Mouse (Mus musculus) spleen, postnatal 14 days (tissue): Measurements from ENCODE around the gene Itih3.

Source experiments
- DNase-seq, 2 experiments: peaks; one replicate each; pipeline ENCODE4 v3.0.0; 2021 to 2022; ENCODE audit warnings: low spot score in 2 of 2

The Itih3 gene

DNA sequence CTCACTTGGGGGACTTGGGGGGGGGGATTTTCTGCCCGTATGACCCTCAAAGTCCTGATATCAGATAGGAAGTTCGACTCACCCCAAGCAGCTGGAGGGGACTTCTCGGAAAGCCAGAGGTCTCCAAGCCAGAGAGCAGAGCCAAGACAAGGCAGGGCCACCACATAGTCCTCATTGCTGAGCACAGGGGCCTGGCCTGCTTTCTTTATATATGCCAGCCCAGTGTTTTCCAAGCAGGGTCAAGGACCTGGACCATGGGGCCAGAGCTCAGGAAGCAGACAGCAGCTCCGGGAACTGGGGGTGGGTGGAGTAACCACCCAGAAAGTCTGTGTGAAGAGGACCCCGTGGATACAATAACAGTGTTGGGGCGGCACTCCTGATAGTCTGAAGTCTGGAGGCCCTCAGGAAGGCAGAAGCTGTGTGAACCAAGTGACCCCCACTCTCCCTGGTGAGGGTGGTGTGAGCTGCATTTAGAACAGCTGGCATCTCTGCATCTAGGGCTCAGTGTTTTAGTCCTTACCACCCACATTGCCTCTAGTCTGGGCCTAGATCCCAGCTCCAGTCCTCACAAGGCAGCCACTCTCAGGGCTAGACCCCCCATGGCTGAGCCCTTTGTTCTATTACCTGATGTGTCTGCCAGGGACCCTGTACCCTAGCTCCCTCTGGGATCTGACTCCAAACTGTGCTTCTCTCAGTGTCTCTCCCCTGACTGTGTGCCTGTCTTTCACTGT, at the start of gene Itih3:
Gene Itih3, minus strand, starts transcription at position 386 of the 731 bp plus-strand sequence.
- no peak for DNase-seq

DNA sequence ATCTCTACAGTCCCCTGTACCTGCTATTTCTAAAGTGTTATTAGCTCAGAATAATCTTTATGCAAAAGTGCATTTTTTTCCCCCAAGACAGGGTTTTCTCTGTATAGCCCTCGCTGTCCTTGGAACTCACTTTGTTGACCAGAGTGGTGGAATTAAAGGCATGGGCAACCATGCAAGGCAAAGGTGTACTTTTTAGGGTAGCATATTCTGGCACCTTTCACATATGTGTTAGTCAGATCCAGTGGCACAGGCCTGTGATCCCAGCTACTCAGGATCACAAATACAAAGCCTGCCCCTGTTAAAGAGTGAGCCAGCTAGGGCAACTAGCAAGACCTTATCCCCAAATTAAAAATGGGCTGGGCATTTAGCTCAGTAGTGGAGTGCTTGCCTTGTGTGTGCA, 36.8 kb upstream of the Itih3 start:
- DNase-seq: no peak

DNA sequence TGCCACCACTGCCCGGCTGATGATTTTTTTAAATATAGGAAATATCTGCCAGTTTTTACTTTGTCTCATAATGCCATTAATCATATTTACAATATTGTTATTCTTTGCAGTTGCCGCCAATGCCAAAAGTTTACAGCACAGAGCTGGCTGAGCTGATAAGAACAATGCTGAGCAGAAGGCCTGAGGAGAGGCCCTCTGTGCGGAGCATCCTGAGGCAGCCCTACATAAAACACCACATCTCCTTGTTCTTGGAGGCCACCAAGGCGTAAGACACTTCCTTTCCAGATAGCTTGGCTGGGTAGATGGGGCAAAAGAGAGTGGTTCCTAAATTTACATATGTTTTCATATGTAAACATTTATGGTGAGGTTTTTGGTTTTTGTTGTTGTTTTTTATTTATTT, 35.5 kb upstream of the Itih3 start:
- no peak for DNase-seq

DNA sequence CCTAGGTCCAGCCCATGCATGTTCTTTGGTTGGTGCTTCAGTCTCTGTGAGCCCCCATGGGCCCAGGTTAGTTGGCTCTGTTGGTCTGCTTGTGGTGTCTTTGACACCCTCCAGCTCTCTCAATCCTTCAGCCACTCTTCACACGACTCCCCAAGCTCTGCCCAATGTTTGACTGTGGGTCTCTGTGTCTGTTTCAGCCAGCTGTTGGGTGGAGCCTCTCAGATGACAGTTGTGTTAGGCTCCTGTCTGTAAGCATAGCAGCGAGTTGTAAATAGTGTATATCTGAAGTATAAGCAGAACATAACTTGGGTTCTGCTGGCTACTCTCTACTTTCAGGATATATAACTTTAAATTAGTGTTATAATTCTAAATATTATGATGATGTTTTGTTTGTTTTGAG, 35.0 kb upstream of the Itih3 start:
- DNase-seq: no peak

DNA sequence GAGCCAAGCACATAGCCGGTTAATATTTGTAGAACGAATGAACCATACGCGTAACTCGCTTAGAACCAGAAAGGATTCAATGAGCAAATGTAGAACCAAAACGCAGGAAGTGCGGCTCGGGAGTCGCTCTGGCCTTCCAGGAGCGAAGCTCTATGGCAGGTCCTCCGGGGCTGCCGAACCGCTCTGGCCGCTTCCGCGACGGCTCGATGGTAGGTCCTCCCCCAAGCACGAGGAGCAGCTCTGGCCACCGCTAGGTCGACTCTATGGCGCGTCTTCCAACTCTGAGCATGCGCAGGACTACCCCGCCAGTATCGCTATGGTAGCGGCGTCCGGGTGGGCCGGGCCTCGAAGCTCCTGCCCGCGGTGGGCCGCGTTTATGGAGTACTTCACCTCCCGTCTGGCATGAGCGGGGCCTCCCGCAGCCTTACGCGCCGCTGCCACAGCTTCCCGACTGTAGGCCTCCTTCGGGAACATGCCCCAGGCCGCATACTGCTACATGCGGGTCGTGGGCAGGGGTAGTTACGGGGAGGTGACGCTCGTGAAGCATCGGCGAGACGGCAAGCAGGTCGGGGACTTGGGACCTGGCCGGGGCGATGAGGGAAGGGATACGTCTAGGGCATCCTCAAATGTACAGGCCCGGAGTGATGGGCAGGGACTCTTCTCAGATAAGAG, 27.7 kb upstream of the Itih3 start, which contains the start of gene Nek4:
Gene Nek4, plus strand, starts transcription at position 224 of the 672 bp plus-strand sequence.
- DNase-seq: peak; percentile 93 to 95

DNA sequence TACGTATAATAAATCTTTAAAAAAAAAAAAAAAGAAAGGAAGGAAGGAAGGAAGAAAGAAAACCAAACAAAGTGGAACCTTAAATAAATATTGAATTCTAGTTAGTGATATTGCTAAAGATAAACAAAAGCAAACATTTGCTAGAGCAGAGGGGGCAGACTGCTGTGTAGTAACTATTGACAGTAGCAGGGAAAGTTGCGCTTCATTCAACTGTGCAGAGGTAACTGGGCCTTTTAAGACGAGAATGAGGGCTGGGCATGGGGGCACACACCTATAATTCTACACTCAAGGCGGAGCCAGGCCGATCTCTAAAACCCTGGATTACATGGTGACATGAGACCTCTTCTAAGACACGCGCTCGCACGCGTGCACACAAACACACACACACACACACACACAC, 26.4 kb upstream of the Itih3 start:
- DNase-seq: no peak

DNA sequence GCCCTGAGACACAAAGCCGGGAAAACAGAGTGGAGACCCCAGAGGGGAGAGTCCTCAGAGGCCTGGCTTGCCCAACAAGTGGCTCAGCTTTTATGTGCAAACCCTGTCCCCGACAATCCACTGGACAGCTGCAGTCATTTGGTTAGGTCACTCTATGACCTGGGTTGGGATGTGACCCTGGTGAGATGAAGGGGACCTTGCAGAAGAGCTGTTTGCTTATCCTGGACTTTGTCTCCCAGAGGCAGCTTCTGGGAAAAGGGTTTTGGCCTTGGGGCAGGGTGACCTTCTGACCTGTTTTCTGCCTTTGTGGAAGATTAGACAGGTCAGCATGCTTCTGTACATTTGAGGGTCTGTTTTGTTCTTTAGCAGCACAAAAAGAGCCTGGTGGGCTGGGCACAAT, 21.2 kb upstream of the Itih3 start:
- DNase-seq: no peak

DNA sequence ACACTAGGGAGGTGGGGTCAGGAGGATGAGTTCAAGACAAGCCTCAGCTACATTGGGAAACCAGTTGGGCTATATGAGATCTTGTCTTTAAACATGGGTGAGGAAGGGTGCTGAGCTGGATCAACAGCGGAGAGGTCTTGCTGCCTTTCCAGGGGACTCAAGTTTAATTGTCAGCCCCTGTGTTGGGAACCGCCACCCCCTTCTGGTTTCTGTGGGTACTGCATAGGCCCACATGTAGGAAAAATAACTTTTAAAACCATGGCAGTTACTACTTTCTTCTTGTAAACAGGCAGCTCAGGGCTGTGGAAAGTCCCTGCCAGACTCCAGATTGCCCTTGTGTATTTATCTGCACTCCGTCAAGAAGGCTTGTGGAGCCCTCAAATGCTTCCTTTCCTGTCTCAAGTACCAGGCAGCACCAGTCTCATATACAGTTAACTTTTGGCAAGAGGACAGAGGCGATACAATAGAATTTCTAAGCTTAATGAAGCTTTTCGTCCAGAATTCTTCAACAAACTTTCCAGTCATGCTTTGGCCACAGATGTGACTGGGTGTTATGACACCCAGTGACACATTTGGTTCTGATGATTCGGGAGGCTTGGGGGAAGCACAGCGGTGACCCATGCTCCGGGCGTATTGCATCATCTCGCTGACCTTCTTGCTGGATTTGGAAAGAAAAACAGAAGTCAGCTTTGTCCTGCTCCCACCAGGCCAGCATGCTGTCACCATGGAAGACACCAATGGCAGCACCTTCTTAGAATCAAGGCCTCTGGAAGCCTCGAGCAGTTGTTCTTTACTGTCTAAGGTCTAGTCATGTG, 20.5 kb upstream of the Itih3 start:
- peak in 1 of 2 experiments; percentile 50 for DNase-seq

DNA sequence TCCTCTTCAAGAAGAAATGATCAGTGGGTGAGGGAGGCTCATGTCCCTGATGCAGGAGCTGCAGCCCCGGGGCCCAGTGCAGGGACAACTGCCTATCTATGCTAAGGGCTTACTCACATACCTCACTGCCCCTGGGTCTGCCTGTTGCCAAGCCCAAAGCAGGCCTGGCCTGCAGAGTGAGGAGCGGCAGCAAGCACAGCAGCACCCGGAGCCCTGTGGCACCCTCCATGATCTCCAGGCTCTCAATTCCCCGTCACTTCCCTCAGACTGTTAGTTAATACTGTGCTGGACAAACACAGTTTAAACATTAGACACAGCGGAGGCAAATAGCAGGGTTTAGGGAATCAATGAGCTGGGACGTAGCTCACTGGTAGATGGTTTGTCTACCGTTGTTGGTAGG, 19.5 kb upstream of the Itih3 start, which contains the start of gene Itih1:
Gene Itih1, minus strand, starts transcription at position 252 of the 400 bp plus-strand sequence.
- DNase-seq: no peak

DNA sequence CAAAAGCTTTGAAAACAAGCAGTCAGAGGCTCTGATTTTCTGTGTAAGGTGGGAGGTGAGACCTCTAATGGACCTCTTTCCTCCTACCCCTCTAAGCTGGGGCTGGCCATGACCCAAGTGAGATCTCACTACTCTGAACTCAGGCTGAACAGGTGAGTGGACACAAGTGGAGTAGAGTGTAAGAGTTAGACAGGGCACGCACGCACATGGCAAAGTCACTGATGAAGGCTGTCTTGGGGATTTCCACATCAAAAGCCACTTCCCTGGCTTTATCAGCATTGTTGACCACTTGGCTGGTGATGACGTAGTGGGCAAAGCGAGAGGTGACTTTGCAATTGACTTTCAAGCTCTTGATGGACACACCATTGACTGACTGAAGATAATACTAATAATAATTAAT, 18.7 kb upstream of the Itih3 start:
- no peak for DNase-seq

DNA sequence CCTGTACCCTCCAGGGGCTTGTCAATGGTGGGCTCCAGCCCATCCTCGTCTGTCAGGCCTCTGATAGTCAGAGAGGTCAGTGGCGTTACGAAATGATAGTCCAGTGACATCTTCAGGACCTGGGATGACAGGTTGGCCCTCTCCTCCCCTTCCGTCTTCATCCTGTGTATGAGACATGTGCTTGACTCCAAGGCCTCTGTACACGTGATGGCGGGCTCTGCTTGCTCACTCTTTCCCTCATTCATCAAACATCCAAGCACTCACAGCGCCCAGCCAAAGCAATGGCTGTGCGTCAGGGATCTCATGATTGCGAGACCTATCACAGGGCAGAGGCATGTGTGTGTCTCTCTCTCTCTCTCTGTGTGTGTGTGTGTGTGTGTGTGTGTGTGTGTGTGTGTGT, 9.8 kb upstream of the Itih3 start:
- no peak for DNase-seq

DNA sequence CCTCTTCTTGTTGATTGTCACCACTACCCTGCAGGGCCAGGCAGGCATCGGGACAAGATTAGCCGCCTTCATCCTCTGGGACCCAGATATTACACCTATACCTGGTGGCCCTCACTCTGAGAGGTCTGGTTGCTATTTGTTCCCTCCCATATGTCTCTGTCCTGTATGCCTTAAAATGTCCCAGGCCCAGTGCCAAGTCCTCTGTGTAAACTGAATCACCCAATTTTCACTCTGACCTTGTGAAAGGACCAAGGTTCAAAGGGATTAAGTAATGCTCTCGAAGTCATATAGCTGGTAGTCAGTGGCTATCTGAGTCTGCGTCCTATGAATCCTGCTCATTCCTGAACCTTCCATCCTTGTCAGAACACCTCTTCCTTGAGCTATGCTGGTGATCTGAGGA, 6.8 kb upstream of the Itih3 start:
- DNase-seq: no peak

DNA sequence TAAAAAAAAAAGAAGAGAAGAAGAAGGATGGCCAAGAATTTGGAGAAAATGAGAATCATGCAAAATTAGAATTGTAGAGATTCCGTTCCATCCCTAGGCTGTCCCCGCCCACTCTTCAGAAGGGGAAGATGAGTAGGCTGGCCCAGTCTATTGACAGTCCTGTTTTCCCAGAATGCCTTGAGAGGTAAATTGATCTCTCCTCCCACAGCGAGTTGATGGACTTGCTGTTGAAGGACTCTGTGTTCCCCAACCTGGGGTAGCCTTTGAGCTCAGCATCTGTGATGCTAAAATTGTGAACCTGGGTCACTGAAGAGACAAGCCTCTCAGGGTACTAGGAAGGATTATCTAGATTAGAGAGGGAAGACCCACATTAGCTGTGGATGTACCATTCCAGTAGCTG, 1.9 kb upstream of the Itih3 start:
- no peak for DNase-seq

DNA sequence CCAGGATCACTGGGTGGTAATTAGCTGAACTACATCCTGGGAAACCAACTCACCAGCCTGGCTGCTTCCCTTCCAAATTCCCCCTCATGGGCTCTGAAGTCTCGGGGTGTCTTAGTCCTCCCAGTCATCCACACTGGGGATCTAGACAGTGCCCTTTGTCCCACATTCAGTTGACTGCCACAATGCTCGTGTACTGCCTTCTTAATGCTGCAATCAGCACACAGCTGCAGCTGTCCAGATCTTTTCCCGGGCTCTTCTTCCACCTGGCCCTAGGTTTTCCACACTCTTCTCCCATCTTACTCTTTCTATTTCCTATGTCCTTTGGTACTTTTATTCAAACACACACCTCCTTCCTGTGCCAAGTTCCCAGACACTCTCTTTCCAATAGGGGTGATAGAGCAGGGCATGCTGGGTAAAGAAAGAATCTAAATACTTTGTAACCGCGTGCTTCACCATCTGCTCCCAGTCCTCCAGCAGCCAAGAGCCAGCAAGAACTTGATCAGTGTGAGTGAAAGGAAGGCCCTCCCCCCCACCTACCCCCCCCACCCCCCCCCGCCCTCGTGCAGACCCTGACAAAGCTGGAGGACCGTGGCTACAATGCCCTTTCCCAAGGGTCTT, 1.4 kb downstream of the Itih3 start:
- no peak for DNase-seq

DNA sequence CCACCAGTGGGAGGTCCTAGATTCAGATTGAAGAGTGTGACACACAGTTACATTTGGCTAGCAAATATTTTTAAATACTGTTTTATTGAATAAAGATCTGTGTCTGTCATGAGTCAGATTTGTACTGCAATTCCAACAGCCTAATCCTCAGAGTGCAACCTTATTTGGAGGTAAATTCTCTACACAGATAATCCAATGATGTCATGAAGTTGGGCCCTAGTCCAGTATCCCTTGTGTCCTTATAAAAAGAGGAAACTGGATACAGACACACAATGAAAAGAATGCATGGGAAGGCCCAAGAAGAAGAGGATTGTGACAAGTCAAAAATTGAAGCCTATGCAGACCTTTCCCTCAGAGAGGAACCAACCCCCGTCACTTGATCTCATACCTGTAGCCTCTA, 7.0 kb downstream of the Itih3 start:
- DNase-seq: no peak

DNA sequence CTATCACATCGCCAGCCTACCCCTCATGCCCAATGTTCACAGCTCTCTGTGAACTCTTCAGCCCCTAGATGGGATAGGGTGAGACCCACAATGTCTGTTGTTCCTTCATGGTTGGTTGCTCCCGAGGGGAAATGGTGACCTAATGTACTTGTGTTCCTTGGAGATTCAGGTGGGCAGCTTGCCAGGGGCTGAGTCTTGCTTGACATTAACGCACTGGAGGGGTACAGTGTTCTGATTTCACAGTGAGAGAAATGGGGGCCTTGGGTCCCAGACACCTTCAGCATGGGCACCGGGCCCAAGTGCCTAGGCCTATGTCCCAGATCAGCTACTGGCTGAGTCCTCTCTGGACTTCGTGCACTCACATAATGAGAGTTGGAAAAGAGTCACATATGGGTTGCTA, 10.2 kb downstream of the Itih3 start:
- no peak for DNase-seq

DNA sequence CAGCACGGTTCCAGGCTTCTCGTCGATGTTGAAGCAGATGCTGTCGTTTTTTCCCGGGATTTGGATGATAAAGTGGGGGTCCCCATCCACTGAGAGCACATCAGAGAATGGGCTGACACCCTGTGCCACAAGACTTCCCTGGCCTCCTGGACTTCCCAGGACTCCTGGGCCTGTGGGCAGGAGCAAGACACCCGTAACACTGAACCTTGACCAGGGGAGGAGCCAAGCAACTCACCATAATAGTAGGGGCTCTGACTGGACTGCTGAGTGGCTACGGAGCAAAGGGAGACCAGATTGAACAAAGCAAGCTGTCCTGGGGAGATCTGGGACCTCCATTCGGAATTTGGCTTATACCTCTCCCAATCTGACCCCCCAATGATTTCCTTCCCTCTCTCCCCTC, 10.9 kb downstream of the Itih3 start:
- DNase-seq: no peak

DNA sequence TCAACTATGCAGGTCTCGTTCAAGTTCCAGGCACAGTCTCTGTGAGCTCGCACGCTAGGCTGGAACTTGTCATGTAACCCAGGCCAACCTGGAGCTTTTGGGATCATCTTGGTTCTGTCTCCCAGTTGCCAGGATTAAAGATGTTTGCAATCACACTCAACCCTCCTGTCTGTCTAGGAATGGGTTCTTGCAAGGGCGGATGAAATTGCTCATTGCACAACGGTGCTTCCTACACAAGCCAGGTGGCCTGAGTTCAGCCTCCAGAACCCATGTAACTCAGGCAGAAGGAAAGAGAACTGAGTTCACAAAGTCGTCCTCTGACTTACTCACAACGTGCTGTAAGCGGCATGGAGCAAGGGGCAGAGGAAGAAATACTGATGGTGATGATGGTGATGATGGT, 12.4 kb downstream of the Itih3 start:
- no peak for DNase-seq

DNA sequence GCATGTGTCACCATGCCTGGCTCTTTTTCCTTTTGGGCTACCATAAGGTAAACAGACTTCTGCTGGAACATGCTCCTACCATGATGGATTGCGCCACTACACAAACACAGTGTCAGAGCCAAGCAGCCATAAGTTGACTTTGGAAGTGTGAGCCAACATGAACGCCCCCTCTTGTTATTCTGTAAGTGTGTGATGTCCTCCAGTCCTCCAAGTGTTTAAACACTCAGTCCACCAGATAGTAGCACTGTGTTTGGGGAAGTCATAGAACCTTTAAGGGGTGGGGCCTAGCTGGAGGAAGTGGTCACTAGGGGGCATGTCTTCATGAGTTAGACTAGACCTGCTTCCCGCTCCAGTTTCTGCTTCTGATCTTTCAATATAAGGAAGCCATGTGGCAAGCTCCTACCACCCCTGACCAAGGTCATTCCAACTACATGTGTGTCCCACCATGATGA, 15.7 kb downstream of the Itih3 start:
- DNase-seq: no peak

DNA sequence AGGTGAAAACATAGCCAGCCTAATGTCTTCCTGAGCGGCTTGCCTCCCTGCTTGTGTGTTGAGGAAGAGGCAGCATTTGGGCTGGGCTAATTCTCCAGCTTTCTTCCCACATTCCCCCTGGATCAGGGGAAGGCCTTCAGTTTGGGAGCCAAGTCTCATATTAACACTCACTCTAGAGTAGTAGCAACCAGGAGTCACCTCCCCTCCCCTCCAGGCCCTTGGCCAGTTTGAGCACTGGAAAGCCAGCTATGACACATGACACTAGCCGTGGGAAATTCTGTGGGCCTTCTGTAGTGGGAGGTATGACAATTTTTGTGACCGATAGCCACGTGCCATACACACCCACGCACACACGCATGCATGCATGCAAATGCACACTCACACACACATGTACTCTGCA, 17.6 kb downstream of the Itih3 start:
- DNase-seq: no peak

DNA sequence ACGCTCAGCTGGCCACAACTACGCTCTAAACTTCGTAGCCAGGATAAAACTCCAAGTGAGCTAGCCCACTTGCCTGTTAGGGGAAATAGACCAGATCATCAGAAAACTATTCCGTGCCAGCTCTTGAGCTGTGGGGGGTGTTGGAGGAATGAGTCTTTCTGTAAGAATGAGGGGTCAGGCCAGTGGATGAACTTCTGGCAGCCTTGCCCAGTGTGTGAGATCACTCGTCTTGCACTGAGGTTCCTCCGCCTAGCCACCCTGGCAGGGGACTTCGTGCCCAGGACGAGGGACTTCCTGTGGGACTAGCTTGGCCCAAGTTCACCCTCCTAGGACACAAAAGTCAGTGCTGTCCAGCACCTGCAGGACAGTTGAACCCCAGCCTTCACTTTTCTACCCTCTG, 19.3 kb downstream of the Itih3 start:
- no peak for DNase-seq

DNA sequence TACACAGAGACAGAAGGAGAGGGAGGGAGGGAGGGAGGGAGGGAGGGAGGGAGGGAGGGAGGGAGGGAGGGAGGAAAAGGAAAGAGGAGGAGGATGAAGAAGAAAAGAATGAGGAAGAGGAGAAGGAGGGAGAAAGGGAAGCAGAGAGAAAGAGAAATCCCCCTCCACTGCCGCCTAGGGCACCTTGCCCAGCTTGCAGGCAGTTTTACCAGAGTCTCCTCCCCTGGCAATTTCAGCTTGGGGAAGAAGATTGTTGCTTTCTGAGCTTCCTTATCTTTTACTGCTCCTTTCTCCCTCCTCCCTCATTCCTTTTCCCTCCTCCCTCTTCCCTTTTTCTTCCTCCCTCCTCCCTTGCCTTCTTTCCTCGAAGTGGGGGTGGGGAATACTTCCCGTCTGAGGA, 20.5 kb downstream of the Itih3 start:
- DNase-seq: no peak
